Mouse (Mus musculus): Measurements from ENCODE around the gene Mecom.
"Not testable (repeated sequence)": the region's sequence is repeated elsewhere in the genome, so short reads cannot be mapped to it uniquely, and the experiment has no call there.

Mecom gene

GRCm38 (mm10) chr3:30436561-30436960, 111.2 kb downstream of the Mecom start:
- no peak for DNase-seq

DNA sequence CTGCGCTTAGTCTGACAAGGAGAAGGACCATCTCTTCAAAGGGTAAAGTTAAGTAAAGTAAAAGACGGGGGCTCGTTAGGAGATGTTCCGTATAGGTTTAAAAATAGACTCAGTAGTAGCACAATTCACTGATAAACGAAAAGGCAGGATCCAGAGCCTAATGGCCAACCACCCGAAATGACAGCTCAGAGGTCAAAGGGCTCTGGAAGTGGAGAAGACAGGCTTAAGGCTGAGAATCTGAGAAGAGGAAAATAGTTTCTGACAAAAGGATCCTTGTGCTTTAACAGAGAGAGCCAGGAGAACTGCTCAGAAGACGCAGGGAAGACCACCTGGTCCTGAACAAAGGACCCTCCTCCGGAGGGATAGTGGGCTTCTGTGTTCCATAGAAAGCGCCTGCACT, 111.7 kb downstream of the Mecom start:
- no peak for DNase-seq

GRCm38 (mm10) chr3:30428877-30429276, 118.9 kb downstream of the Mecom start:
- no peak for DNase-seq

DNA sequence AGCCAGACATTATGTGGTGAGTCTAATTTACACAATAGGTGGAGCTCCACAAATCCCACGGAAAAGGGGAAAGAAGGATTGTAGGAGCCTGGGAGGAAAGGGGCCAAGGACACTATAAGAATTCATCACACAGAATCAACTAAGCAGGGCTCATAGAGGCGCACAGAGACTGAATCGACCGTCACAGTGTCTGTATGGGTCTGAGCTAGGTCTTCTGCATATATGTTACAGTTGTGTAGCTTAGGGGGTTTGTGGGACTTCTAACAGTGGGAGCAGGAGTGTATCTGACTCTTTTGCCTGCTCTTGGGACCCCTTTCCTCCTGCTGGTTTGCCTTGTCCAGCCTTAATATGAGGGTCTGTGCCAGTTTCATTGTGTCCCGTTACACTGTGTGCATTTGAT, 123.8 kb downstream of the Mecom start:
- DNase-seq: no peak

DNA sequence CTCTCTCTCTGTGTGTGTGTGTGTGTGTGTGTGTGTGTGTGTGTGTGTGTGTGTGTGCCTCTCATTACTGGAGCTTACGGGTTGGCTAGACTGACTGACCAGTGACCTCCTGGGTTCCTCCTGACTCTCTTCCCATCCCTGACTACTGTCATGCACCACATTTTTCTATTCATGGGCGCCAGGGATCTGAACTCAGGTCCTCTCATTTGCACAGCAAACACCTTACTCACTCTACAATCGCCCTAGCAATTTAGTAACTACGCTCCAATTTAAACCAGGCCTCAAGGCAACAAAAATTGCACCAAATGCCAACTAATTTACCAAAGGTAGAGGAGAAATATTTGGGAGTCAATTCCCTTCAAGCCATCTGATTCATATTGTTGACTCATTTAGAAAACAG, 125.9 kb downstream of the Mecom start:
- DNase-seq: not testable (repeated sequence)

- DNase-seq: no peak
These were observed 126.9 kb downstream of the Mecom start for GRCm38 (mm10) chr3:30420899-30421298.

- DNase-seq: no peak
These were observed 133.6 kb downstream of the Mecom start for GRCm38 (mm10) chr3:30414173-30414572.

- no peak for DNase-seq
These were observed 137.0 kb downstream of the Mecom start for GRCm38 (mm10) chr3:30410778-30411177.

DNA sequence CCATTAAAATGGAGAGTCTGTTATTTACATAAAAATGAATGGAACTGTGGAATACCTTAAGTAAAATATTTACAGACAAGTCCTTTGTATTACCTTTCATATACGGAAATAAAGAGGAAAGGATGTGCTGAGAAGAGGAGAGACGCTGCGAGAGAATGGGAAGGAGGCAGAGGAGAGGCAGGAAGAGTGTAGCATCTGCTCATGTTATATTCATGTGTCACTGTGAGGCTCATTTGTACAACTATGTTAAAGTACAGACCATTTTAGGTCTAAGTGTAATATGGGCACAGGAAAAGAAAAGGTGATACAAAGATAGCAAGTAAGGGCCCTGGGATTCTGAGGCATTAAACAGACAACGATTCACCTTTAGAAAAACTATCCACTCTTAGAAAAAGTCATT, 143.0 kb downstream of the Mecom start:
- no peak for DNase-seq

DNA sequence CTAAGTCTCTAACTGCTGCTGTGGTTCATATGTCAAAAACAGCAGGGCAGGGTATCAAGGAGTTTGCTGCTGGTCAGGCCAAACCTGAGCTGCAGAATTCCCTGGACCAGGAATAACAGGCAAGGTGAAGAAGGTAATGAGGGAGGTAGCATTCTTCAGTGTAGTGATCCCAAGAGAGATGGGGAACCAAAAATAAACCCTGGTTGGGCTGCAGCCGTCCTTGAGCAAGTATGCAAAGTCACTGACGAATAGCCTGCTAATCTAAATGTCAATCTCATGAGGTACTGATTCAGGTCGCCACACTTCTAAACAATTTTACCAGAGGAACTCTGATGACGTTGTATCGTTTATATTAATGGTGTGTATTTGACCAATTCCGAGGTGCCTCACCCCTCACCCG, 148.9 kb downstream of the Mecom start:
- DNase-seq: no peak

- no peak for DNase-seq
These were observed 152.9 kb downstream of the Mecom start for GRCm38 (mm10) chr3:30394911-30395310.

GRCm38 (mm10) chr3:30392662-30393061, 155.1 kb downstream of the Mecom start:
- DNase-seq: no peak

DNA sequence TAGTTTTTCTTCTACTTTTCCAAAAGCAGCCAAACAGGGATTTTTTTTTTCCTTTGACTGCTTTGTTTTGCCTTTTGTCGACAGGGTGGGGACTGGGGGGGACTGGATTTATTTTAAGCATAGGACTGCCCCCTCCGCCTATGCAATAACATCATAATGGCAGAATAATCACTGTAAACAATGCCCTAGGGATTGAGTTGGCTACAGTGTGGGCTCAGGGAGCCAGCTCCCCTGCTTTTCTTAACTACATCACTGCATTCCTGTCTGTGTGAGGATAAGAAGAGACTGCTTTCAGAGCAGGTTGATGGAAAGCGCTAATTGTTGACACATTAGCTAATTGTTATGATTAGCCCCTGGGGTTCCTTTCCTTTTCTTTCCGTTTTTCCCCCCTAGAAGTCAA, 155.6 kb downstream of the Mecom start:
- no peak for DNase-seq

GRCm38 (mm10) chr3:30390346-30390745, 157.5 kb downstream of the Mecom start:
- DNase-seq: no peak

DNA sequence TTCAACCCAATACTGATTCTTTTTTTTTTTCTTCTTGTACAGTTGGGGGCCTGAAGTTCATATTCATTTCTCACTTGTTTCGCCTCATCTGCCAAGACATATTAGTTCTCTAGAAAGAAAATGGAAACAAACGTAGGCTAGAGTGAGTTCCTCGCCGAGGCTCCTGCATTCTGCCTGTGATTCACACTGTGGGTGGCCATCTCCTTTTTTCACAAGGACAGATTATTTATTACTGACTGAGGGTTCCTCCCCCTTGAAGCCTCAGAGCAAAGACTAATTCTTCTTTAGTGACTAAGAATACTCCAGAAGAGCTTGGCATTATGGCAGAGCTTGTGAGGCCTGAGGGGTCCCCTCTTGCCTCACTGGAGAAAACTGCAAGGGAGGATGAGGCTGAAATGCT, 167.5 kb downstream of the Mecom start:
- DNase-seq: no peak

- no peak for DNase-seq
These were observed 168.5 kb downstream of the Mecom start for GRCm38 (mm10) chr3:30379301-30379700.

GRCm38 (mm10) chr3:30371472-30371871, 176.3 kb downstream of the Mecom start:
- no peak for DNase-seq

DNA sequence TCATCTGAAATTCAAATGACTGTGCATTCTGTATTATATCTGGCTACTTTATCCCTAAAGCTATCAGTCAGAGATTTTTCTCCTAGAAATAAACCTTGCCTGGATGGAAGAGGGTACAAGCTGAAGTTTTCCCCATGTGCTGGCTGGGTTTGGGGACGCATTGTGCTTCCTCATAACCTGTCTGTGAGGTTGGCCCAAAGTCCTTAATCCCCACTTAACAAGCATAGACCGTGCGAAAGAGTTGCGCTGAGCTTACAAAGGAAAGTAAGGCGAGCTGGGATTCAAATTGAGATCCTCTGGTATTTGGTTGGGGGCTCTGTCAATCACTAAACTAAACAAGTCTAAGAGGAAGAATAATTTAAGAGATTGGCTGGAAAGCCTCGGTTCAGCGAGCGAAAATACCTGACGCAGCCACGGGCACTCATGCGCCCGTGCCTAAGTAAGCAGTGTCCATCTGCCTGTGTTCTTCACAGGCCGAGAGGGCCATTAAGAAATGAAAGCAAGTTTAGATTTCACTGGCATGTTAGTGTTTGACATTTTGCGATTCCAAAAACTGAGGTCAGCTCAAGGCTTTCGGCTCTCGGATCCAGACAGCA, 176.8 kb downstream of the Mecom start:
- no peak for DNase-seq

DNA sequence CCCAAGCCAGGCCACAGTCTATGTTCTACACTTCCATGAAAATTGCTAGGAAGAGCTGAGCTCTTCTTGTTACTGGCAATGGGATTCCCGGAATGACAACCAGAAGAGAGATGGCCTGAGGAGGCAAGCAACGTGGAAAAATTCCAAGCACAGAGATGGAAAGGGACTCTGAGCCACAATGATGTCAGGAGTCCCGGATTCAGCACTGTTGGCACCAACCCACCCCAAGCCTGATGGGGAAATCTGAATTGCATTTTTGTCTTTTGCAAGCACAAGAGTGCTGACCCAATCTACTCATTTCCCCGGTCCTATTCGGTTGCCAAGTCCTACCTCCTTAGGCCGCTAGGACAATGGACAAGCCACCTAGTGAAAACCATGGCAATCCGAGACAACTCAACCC, 181.2 kb downstream of the Mecom start:
- DNase-seq: peak; percentile 12 to 54

DNA sequence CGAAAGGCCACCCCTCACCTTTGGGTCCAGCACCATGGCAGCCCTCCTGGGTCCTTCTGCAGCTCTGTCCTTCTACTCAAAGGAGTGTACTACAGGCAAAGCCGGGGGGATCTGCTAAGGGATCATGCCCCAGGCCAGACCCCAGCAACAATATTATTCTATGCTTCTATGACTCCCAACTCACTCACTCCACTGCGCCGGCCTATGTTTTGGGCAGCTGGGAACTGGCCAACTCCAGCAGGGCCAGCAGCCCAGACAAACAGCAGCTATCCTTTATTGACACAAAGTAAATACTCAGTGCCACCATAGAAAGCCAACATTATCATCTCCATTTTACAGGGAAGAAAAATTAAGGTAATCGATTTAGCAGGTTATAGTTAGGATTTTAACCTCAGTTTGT, 186.6 kb downstream of the Mecom start:
- no peak for DNase-seq

DNA sequence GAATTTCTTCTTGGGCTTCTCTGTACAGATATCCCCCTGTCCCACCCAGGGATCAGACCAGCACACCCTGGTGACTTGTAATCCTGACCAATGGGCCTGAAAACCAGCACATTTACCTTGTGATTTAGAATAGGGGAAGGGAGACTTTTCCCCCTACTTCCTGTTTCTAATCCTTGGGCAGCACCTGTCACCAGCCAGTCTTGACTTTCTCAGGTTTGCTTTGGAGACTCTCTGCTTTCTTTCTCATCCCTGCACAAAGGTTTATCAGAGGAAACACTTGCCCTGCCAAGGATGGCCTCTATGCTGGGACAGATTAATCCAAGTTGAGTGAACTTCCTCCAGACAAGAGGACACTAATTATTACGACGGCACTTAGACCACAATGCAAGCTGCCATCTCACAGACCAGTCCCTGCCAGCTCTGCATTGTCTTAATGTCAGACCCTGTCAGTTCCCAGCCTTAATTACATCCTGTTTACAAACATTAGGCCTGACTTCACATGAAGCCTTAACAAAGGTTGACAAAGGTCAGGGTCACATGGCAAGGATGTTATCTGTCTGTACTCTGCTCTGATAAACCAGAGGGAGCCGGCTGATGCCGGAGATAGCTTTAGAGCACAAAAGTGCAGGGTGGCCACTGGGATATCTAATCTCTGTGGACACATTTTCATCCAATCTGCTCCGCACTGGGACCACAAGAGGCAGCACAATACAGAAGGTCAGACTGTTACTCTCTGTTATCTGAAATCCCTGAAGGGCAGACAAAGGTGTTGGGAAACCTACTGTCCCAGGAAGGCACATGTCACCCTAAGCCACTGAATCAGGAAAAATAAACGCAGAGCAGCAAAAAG, 193.7 kb downstream of the Mecom start:
- DNase-seq: peak in 1 of 2 experiments; percentile 31

GRCm38 (mm10) chr3:30349279-30349678, 198.5 kb downstream of the Mecom start:
- no peak for DNase-seq

DNA sequence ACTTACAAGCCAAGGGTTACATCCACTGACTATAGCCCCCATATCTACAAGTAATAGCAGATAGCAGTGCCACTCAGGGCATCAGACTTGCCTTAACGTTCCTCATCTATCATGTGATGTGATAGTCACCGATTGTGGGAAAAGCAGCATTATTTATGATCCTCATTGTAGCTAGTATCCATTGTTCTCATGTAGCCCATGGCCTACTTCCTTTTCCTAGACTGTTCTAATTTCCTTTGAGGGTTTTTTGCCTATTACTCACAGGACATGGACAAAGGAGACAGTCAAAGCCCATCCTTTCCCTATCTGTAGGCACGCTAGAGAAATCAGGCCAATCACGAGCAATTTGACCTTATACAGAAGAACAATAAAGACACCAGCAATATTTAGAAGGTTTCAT, 203.7 kb downstream of the Mecom start:
- DNase-seq: no peak

- peak in 1 of 2 experiments; percentile 20 for DNase-seq
These were observed 215.5 kb downstream of the Mecom start for GRCm38 (mm10) chr3:30332337-30332736.

DNA sequence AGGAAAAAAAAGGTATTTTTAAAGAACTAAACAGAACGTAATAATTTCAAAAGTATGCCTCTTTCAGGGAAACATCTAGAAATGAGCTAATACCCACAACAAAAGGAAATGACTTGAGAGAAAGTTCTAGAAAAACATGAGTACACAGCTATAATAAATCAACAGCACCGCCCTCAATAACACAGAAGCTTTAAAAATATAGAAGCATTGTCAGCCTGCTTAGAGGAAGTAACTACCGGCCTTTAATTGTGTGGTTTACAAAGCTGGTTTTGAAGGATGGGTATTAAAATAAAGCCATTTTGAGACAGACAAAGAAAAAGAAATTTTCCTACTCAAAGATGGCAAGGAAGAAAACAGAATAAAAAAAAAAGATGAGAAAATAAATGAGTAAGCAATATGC, 217.3 kb downstream of the Mecom start:
- DNase-seq: no peak
